Mouse (Mus musculus) cerebellum, postnatal 25 days (tissue): ENCODE data around the gene Znrf3.

Source experiments
- DNase-seq, 2 experiments: peaks; one replicate each; pipeline ENCODE4 v3.0.0; 2021; ENCODE audit warnings: mixed read lengths in 2 of 2

Znrf3 gene

DNA sequence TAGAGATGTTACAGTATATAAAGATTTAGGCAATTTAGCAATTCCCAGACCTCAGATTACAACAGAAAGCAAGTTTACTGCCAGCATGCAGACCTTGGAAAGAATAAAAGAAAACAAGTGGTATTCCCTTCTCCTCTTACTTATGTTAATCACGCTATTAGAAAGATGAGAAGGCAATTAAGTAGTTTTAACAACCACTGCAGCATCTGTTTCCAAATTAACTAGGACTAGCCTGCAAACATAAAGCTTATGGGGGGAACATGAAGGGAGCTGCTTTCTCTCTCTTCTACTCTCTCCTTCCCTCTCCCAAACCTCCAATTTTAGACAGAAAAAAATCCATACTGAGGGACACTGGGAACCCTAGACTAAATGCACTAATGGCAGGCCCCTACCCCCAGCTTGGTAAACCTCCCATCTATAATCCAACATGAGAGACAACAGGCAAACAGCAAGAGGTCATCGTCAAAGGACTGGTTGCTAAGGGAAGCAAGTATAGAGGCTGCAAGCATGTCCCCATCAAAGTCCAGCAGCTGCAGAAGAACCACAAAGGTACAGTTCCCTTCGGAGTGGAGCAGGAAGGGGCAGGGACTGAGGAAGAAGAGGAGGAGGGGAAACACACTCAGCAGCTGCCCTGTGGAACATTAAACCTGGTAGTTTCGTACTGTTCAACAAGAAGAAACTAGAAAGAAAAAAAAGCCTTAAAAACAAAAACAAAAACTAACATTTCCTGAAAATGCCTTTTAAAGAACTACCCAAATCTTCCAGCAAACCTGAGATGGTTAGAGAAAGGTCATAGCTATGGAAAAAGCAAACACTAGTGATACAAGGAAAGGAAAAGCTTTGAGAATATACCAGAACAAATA lies 53.4 kb downstream of the Znrf3 start:
- no peak for DNase-seq

- DNase-seq = no peak
Observed at GRCm38 (mm10) chr11:5382652-5383051, 62.0 kb downstream of the Znrf3 start.

GRCm38 (mm10) chr11:5381226-5381625 lies 63.4 kb downstream of the Znrf3 start:
- DNase-seq = no peak

- DNase-seq = no peak
Observed at GRCm38 (mm10) chr11:5380275-5380674, 64.4 kb downstream of the Znrf3 start.

DNA sequence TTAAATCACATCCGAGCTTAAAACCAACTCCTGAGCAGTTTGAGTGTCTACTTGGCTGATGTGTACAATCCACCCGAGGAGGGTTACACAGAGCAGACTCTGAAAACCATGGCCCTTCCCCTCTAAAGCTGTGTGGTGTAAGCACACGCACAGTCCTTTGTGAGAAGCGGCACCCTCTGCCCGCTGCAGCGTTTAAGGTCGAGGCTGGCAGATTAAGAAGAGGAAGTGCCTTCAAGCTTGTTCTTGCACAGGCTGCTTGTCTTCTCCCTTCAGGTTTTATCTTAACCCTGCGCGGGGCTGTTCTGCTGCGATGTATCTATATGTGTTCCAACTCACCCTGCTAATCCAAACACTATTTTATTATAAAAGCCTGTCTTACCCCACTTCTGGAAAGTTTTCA lies 75.5 kb downstream of the Znrf3 start:
- DNase-seq = no peak

DNA sequence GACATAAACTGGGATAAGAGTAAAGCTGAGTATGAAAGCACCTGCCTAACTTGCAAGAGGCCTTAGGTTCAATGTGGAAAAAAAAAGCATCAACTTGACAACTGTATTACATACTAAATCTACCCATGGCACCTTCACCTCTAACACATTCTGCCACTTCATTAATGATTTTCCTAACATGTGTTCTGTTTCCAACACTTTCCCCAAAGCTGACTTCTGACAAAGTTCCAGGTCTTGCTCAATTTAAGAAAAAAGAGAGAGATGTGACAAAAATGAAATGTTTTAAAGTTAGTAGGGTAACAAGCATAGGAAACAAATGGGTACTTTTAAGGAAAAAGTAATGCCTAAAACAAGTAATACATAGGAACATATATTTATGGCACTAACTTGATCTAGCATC lies 76.2 kb downstream of the Znrf3 start:
- DNase-seq = no peak

- DNase-seq = no peak
Observed at GRCm38 (mm10) chr11:5355266-5355764, 89.3 kb downstream of the Znrf3 start.

DNA sequence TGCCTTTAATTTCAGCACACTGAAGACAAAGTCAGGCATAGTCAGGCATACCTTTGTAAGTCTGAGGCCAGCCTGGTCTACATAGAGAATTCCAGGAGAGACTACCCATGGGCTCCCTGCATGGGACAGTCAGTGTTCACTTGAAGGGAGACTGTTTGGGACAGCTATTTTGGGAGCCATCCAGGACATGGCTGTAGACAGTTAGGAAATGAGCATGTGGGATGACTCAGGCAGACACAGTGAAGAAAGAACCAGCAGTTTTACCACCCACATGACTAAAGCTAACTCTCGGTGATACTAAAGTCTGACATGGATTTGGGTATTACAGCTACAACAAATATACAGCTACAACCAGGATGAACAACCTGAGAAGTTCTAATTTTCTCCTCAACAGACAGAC lies 89.9 kb downstream of the Znrf3 start:
- DNase-seq = no peak

DNA sequence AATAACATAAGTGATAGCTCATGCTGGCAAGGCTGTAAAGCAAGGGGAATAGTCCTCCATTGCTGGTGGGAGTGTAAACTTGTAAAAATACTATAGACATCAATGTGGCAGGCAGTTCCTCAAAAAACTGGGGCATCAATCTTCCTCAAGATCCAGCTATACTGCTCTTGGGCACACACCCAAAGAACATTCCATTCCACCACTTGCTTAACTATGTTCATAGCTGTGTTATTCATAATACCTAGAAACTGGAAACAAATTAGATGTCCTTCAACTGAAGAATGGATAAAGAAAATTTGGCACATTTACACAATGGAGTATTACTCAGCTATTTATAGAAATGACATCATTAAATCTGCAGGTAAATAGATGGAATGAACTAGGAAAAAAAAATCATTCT lies 91.6 kb downstream of the Znrf3 start:
- DNase-seq = no peak

GRCm38 (mm10) chr11:5349483-5349882 lies 95.2 kb downstream of the Znrf3 start:
- no peak for DNase-seq

GRCm38 (mm10) chr11:5346845-5347640 lies 97.6 kb downstream of the Znrf3 start:
- DNase-seq = no peak

DNA sequence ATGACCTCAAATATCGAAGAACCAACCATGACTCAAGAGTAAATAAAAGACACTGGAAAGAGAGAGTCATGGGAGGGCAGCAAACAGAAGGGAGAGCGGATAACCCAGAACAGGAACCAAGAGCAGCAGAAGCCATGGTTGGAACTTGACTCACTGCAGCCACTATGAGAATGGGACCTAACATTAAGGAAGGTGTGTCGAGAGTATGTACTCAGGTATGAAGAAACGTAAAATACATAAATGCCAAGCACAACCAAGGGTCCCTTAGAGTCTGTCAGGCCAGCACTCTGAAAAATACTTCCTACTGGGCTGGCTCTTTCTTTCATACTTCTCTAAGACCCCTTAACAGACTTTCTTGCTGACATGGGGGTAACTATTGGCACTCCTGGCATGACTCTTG lies 100.9 kb downstream of the Znrf3 start:
- DNase-seq = no peak

DNA sequence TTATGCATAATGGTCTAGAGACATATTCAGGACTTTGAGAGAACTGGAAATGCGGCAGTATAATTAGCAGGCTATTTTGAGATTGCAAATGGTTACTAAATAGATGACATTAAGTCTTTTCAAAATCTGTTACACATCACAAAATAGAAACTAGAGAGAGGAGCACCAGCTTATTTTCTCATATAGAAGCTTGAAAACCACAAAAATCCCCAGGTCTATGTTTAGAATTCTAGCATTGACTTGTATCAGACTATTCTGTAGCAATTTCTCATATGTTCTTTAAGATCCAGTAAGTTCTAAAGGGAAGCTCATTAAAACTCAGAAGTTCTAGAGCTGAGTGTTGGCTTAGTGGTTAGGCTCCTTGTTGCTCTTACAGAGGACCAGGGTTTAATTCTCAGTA lies 104.9 kb downstream of the Znrf3 start:
- DNase-seq = no peak

- no peak for DNase-seq
Observed at GRCm38 (mm10) chr11:5336852-5337251, 107.8 kb downstream of the Znrf3 start.

GRCm38 (mm10) chr11:5336269-5336668 lies 108.4 kb downstream of the Znrf3 start:
- no peak for DNase-seq

DNA sequence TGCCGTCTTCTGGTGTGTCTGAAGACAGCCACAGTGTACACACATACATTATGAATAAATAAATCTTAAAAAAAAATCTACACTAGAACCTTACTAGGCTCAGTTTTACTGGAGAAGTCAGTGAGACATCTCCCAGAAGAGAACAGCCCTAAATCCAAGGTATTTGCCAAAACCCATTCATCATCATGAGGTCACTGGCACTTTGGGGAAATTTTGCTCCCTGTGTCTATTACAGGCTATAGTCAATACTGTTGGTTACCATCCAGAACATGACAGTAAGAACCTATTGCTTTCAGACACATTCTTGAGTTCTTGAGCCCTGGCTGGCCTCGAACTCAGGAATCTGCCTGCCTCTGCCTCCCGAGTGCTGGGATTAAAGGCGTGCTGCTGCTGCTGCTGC lies 113.8 kb downstream of the Znrf3 start:
- DNase-seq = no peak

- DNase-seq = no peak
Observed at GRCm38 (mm10) chr11:5327693-5328092, 117.0 kb downstream of the Znrf3 start.

GRCm38 (mm10) chr11:5326252-5326651 lies 118.4 kb downstream of the Znrf3 start:
- no peak for DNase-seq

DNA sequence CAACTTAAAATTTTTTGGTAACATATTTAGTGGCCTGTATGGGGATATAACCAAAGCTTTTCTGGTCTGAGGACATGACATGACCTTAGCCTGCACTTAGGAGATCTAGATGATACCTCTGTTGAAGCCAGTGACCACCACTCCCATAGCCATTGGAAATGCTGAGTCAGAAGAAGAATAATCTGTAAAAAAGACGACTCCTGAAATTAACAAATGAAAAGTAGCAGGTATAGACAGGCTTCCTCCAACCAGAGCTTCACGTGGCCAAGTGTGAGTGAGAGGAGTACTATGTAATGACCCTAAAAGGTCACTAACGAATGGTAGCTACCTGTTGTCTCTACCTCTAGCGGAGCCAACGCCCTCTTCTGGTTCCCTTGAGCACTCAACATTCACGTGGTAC lies 119.4 kb downstream of the Znrf3 start:
- no peak for DNase-seq

DNA sequence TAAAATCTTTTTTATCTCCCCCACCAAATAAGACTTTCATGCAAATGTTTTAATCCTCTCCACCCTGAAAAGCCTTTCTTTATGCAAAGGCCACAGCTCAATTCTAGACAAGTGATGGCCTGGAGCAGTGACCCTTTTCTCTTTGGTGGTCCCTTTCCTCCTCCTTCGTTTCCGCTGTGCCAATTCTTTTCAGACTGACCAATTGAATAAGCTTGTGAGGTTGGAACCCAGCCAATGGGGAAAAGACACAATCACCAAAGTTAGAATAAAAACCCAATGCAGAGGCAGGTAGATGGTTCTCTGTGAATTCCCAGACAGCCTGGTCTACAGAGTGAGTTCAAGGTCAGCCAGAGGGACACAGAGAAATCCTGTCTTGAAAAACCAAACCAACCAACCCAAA lies 120.4 kb downstream of the Znrf3 start:
- no peak for DNase-seq

- peak in 1 of 2 experiments; percentile 8 for DNase-seq
Observed at GRCm38 (mm10) chr11:5321687-5322086, 123.0 kb downstream of the Znrf3 start.

DNA sequence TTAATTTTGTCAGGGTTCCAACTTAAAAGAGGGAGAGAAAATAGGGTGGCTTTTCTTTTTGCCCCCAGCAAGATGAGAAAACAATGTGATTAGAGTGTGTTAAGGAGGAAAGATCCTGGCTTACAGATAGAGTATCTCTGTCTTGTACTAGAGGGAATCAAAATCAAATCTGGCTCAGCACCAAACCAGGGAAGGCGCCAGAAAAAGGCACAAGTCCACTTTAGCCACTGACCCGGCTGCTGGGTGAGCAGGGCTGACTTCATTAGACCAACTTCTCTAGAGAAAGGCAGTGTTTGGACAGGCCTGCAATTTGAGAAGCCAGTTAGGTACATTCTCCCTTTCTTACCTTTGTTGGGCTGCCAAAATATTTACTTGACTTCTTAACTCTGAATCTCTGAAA lies 125.7 kb downstream of the Znrf3 start:
- DNase-seq = peak in 1 of 2 experiments; percentile 44

GRCm38 (mm10) chr11:5318035-5318775 lies 126.4 kb downstream of the Znrf3 start:
- peak; percentile 22 to 29 for DNase-seq
